Comparison of ENCODE assay signal across 1 mouse cellular context in genomic region chr8:84703466-84704249, GRCm38 (mm10).
TF ChIP-seq lines count a peak whose summit lies in the region.

No protein-coding gene starts in this region.

TF ChIP-seq in CH12.LX, 34 proteins besides CTCF, POLR2A, EP300 and RAD21 (continued from another document):
- TF ChIP-seq TCF12 (IDR thresholded peaks at IDR 0.05; ENCODE audit: low read depth, low read length): no peak
- TF ChIP-seq UBTF (IDR thresholded peaks at IDR 0.05; ENCODE audit: low read depth, low read length): no peak
- no peak for TF ChIP-seq GABPA (IDR thresholded peaks at IDR 0.05; ENCODE audit: insufficient replicate concordance, low read depth, low read length)
- TF ChIP-seq MXI1 (IDR thresholded peaks at IDR 0.05; ENCODE audit: low read depth, low read length): peak; percentile 82; the same call in 1 of the 2 replicates
- no peak for TF ChIP-seq HCFC1 (IDR thresholded peaks at IDR 0.05; ENCODE audit: low read depth, low read length)
- TF ChIP-seq MEF2A (IDR thresholded peaks at IDR 0.05; ENCODE audit: borderline replicate concordance, low read depth, low read length): 0 out of 2 replicates have a peak, but pooled peaks have one; percentile 4
- TF ChIP-seq ELF1 (IDR thresholded peaks at IDR 0.05; ENCODE audit: low read depth, low read length): 0 out of 2 replicates have a peak, but pooled peaks have one; percentile 28
- no peak for TF ChIP-seq PAX5 (IDR thresholded peaks at IDR 0.05; ENCODE audit: low read length)
- peak; percentile 59 for TF ChIP-seq BHLHE40 (IDR thresholded peaks at IDR 0.05; ENCODE audit: low read depth, low read length)
- no peak for TF ChIP-seq IRF4 (IDR thresholded peaks at IDR 0.05; ENCODE audit: low read depth, low read length)
- no peak for TF ChIP-seq NELFE (IDR thresholded peaks at IDR 0.05; ENCODE audit: low read depth, low read length)
- TF ChIP-seq CHD1 (IDR thresholded peaks at IDR 0.05; ENCODE audit: low read depth, low read length): 0 out of 2 replicates have a peak, but pooled peaks have one; percentile 41
- no peak for TF ChIP-seq RCOR1 (conservative IDR thresholded peaks at IDR 0.05; ENCODE audit: low read depth, low read length)
- TF ChIP-seq MYC (IDR thresholded peaks at IDR 0.05; ENCODE audit: low read depth, low read length): 0 out of 2 replicates have a peak, but pooled peaks have one; percentile 44
- TF ChIP-seq ETS1 (conservative IDR thresholded peaks at IDR 0.05; ENCODE audit: low read depth, low read length): no peak
- TF ChIP-seq ZMIZ1 (IDR thresholded peaks at IDR 0.05; ENCODE audit: low read depth, low read length): peak; percentile 19; the same call in 1 of the 2 replicates
- TF ChIP-seq KAT2A (IDR thresholded peaks at IDR 0.05; ENCODE audit: insufficient replicate concordance, low read length): no peak
- no peak for TF ChIP-seq ZKSCAN1 (IDR thresholded peaks at IDR 0.05; ENCODE audit: borderline replicate concordance, low read depth, low read length)
- no peak for TF ChIP-seq JUN (IDR thresholded peaks at IDR 0.05; ENCODE audit: insufficient read depth, low read depth, low read length)
- no peak for TF ChIP-seq USF2 (conservative IDR thresholded peaks at IDR 0.05; ENCODE audit: low read depth, low read length)
- no peak for TF ChIP-seq CHD2 (IDR thresholded peaks at IDR 0.05; ENCODE audit: low read length)
